Mouse (Mus musculus): Measurements from ENCODE around the gene Tmem63b. TPM values are rescaled to one million over a fixed set of nuclear protein-coding genes. Genes with fewer than 3 reads are reported as not detected.
A peak's percentile ranks its signal among the peaks of the same experiment; 100 is the strongest.

Tmem63b gene
- polyA plus RNA-seq, 1 experiment from 2014 or later: 145 TPM

GRCm38 (mm10) chr17:45666091-45666490, 20.6 kb downstream of the Tmem63b start:
- 76% methylated on average over 11 of the region's 11 CpGs for WGBS
- peaks cover 82% of the 10 kb centered on the region for H3K36me3 ChIP-seq

DNA sequence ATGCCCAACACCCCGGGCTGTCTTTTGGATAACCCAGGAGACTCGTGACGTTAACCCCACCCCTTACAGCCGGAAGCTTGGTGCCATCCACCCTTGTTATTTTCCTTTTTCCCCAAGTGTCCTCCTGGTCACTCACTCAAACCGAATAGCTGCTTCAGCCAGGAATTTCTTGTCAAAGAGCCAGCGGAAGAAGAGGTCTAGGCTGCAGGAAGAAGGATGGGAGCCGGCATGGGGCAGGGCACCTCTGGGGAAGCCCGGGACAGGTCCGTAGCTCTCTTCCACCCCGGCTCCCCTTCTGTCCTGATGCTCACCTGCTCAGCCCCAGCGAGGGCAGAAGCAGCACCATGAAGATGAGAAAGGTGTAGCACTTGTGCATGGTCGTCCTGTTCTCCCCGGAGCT, 22.1 kb downstream of the Tmem63b start:
- H3K4me2 ChIP-seq: no peak overlapping the region
- no peak overlapping the region for H3K4me3 ChIP-seq (replicated peaks)
- no peaks in the 10 kb centered on the region for H3K27me3 ChIP-seq (replicated peaks)
- no peaks in the 10 kb centered on the region for H3K9me3 ChIP-seq (replicated peaks)
- ATAC-seq (ENCODE audit: low FRiP score): no peak
- WGBS: 91% methylated on average over 13 of the region's 13 CpGs
- H3K27ac ChIP-seq (replicated peaks): no peak overlapping the region
- no peak overlapping the region for H3K9ac ChIP-seq (replicated peaks)
- peaks cover 75% of the 10 kb centered on the region for H3K36me3 ChIP-seq
- peaks cover 3% of the 10 kb centered on the region; the same call in 1 of the 2 replicates for H3K4me1 ChIP-seq

More at GRCm38 (mm10) chr17:45666091-45666490, 20.6 kb downstream of the Tmem63b start:
- H3K27me3 ChIP-seq (replicated peaks): no peaks in the 10 kb centered on the region
- no peak overlapping the region for H3K9ac ChIP-seq (replicated peaks)
- no peak for ATAC-seq (ENCODE audit: low FRiP score)
- peaks cover 3% of the 10 kb centered on the region; the same call in 1 of the 2 replicates for H3K4me1 ChIP-seq
- no peak overlapping the region for H3K27ac ChIP-seq (replicated peaks)
- no peak overlapping the region for H3K4me3 ChIP-seq (replicated peaks)
- no peak overlapping the region for H3K4me2 ChIP-seq
- no peaks in the 10 kb centered on the region for H3K9me3 ChIP-seq (replicated peaks)

GRCm38 (mm10) chr17:45663106-45663919, 23.4 kb downstream of the Tmem63b start:
- peak; percentile 55 for ATAC-seq (ENCODE audit: low FRiP score)
- H3K4me1 ChIP-seq: peaks cover 3% of the 10 kb centered on the region; the same call in 1 of the 2 replicates
- peaks cover 65% of the 10 kb centered on the region for H3K36me3 ChIP-seq
- H3K27me3 ChIP-seq (replicated peaks): no peaks in the 10 kb centered on the region
- no peak overlapping the region for H3K9ac ChIP-seq (replicated peaks)
- no peak overlapping the region for H3K27ac ChIP-seq (replicated peaks)
- H3K4me3 ChIP-seq (replicated peaks): no peak overlapping the region
- no peaks in the 10 kb centered on the region for H3K9me3 ChIP-seq (replicated peaks)
- peak overlapping the region; percentile 29; the same call in 1 of the 2 replicates for H3K4me2 ChIP-seq
- WGBS: 27% methylated on average over 27 of the region's 27 CpGs

DNA sequence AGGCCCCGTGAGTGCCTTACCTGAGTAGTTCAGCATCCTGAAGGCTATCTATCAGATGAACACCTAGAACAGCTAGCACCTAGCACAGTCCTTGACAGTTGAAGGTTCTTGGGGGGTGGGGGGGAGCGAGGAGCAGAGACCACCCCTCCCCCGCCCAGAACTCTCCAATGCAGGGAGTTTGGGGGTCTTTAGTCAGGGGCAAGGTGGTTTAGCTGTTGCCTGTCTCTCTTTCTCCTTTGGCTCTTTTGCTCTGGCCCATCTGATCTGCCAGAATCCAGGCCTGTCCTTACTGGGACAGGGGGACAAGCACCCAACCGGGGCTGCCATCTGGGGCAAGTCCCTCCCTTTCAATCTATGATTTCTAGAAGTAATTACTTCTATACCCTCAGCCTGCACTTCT, 27.5 kb downstream of the Tmem63b start, which contains the start of gene Capn11:
TSS of gene Capn11 (minus strand) at position 101 of the 400 bp plus-strand sequence.
- H3K27ac ChIP-seq (replicated peaks): no peak within 1 kb of the TSS
- no peak within 1 kb of the TSS for H3K4me2 ChIP-seq
- no peaks in the 10 kb centered on the region for H3K9me3 ChIP-seq (replicated peaks)
- H3K36me3 ChIP-seq: peaks cover 31% of the 10 kb centered on the region
- H3K4me3 ChIP-seq (replicated peaks): no peak within 1 kb of the TSS
- H3K9ac ChIP-seq (replicated peaks): no peak within 1 kb of the TSS
- H3K4me1 ChIP-seq: peaks cover 3% of the 10 kb centered on the region; the same call in 1 of the 2 replicates
- no peak for ATAC-seq (ENCODE audit: low FRiP score)
- WGBS: 92% methylated on average over 4 of the region's 4 CpGs
- H3K27me3 ChIP-seq (replicated peaks): no peaks in the 10 kb centered on the region

DNA sequence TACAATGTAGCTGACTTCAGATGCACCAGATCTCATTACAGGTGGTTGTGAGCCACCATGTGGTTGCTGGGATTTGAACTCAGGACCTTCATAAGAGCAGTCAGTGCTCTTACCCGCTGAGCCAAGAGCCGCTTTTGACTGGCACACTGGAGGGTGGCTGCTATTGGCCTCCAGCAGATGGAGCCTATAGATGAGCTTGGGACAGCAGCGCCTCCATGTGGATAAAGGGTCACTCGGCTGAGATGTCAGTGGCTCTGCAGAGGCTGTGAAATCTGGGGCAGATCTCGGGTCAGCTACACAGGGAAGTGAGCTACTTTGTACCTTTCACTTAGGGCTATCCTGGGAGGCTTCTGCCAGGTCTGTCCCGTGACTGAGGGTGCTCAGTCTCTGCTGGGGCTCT, 30.9 kb downstream of the Tmem63b start:
- H3K27me3 ChIP-seq (replicated peaks): no peaks in the 10 kb centered on the region
- no peak for ATAC-seq (ENCODE audit: low FRiP score)
- peaks cover under 1% of the 10 kb centered on the region; the same call in 1 of the 2 replicates for H3K36me3 ChIP-seq
- no peak overlapping the region for H3K27ac ChIP-seq (replicated peaks)
- H3K4me2 ChIP-seq: no peak overlapping the region
- no peak overlapping the region for H3K4me3 ChIP-seq (replicated peaks)
- H3K9ac ChIP-seq (replicated peaks): no peak overlapping the region
- no peaks in the 10 kb centered on the region for H3K4me1 ChIP-seq
- 37% methylated on average over 6 of the region's 6 CpGs for WGBS
- no peaks in the 10 kb centered on the region for H3K9me3 ChIP-seq (replicated peaks)

GRCm38 (mm10) chr17:45653233-45653632, 33.5 kb downstream of the Tmem63b start:
- H3K4me3 ChIP-seq (replicated peaks): no peak overlapping the region
- H3K27me3 ChIP-seq (replicated peaks): no peaks in the 10 kb centered on the region
- H3K9me3 ChIP-seq (replicated peaks): no peaks in the 10 kb centered on the region
- no peak overlapping the region for H3K27ac ChIP-seq (replicated peaks)
- 77% methylated on average over 7 of the region's 7 CpGs for WGBS
- ATAC-seq (ENCODE audit: low FRiP score): no peak
- H3K4me1 ChIP-seq: no peaks in the 10 kb centered on the region
- no peak overlapping the region for H3K9ac ChIP-seq (replicated peaks)
- H3K4me2 ChIP-seq: no peak overlapping the region
- H3K36me3 ChIP-seq: no peaks in the 10 kb centered on the region

GRCm38 (mm10) chr17:45644185-45644584, 42.5 kb downstream of the Tmem63b start:
- Histone ChIP-seq H3K4me3 (replicated peaks) (no peak overlapping the region), H3K27ac (replicated peaks) (no peak overlapping the region), H3K9me3 (replicated peaks) (no peaks in the 10 kb centered on the region), H3K27me3 (replicated peaks) (no peaks in the 10 kb centered on the region), H3K36me3 (no peaks in the 10 kb centered on the region), H3K4me2 (no peak overlapping the region), H3K9ac (replicated peaks) (no peak overlapping the region), H3K4me1 (0 out of 2 replicates have a peak, but pooled peaks cover 4% of the 10 kb centered on the region)
- 98% methylated on average over 4 of the region's 4 CpGs for WGBS
- no peak for ATAC-seq (ENCODE audit: low FRiP score)

- no peak overlapping the region for H3K4me2 ChIP-seq
- H3K27me3 ChIP-seq (replicated peaks): no peaks in the 10 kb centered on the region
- no peak for ATAC-seq (ENCODE audit: low FRiP score)
- H3K36me3 ChIP-seq: no peaks in the 10 kb centered on the region
- H3K9ac ChIP-seq (replicated peaks): no peak overlapping the region
- H3K4me1 ChIP-seq: 0 out of 2 replicates have a peak, but pooled peaks cover 4% of the 10 kb centered on the region
- no peaks in the 10 kb centered on the region for H3K9me3 ChIP-seq (replicated peaks)
- H3K4me3 ChIP-seq (replicated peaks): no peak overlapping the region
- H3K27ac ChIP-seq (replicated peaks): no peak overlapping the region
- 26% methylated on average over 12 of the region's 12 CpGs for WGBS
These were observed 44.0 kb downstream of the Tmem63b start for GRCm38 (mm10) chr17:45642701-45643100.

DNA sequence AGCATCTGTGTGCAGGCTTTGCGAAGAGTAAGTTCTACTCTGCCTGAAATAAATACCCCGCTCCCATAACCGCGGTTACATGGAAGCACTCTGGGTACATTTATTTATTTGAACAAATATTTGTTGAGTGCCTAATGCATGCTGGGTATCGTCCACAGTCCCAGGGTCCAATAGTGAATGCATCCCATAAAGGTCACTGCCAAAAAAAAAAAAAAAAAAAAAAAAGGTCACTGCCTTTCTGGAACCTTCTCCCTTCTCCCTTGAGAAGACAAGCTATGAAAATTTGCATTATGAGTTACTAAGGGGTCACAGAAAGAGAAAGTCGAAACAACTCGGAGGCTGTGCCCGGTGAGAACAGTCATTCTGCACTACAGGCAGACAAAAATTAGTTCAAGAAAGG, 44.7 kb downstream of the Tmem63b start:
- Histone ChIP-seq H3K27me3 (replicated peaks) (no peaks in the 10 kb centered on the region), H3K4me2 (no peak overlapping the region), H3K9me3 (replicated peaks) (no peaks in the 10 kb centered on the region), H3K27ac (replicated peaks) (no peak overlapping the region), H3K9ac (replicated peaks) (no peak overlapping the region), H3K36me3 (no peaks in the 10 kb centered on the region), H3K4me3 (replicated peaks) (no peak overlapping the region), H3K4me1 (0 out of 2 replicates have a peak, but pooled peaks cover 4% of the 10 kb centered on the region)
- ATAC-seq (ENCODE audit: low FRiP score): no peak
- WGBS: 91% methylated on average over 8 of the region's 8 CpGs

GRCm38 (mm10) chr17:45638596-45639295, 48.0 kb downstream of the Tmem63b start:
- ATAC-seq (ENCODE audit: low FRiP score): no peak
- H3K36me3 ChIP-seq: no peaks in the 10 kb centered on the region
- no peak overlapping the region for H3K4me2 ChIP-seq
- no peaks in the 10 kb centered on the region for H3K9me3 ChIP-seq (replicated peaks)
- 78% methylated on average over 16 of the region's 16 CpGs for whole genome bisulfite sequencing
- no peak overlapping the region for H3K4me3 ChIP-seq (replicated peaks)
- H3K4me1 ChIP-seq: 0 out of 2 replicates have a peak, but pooled peaks cover 4% of the 10 kb centered on the region
- H3K27me3 ChIP-seq (replicated peaks): no peaks in the 10 kb centered on the region
- no peak overlapping the region for H3K27ac ChIP-seq (replicated peaks)
- H3K9ac ChIP-seq (replicated peaks): no peak overlapping the region

DNA sequence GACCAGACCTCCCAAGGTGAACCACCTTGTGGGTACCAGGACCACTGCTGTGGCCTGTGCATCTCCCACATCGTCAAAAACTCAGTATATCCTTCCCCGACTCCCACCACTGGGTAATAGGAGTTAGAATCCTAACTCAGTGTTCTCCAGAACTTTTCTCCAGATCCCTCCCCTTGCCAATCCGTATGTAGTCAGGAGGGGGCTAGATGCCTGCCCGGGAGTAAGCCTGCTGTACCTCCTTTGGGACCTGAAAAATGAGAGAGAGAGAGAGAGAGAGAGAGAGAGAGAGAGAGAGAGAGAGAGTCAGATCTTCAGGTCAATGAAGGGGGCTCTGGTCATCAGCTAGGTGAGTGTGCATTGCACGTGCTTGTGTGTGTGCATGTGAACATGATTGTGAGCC, 52.7 kb downstream of the Tmem63b start:
- no peak for ATAC-seq (ENCODE audit: low FRiP score)
- 88% methylated on average over 5 of the region's 5 CpGs for WGBS

More for the DNA sequence above, 52.7 kb downstream of the Tmem63b start:
- H3K4me1 ChIP-seq: peaks cover 12% of the 10 kb centered on the region
- no peak overlapping the region for H3K4me2 ChIP-seq
- no peaks in the 10 kb centered on the region for H3K9me3 ChIP-seq (replicated peaks)
- no peaks in the 10 kb centered on the region; the same call in 1 of the 2 replicates for H3K27me3 ChIP-seq (replicated peaks)
- no peak overlapping the region for H3K4me3 ChIP-seq (replicated peaks)
- no peaks in the 10 kb centered on the region for H3K36me3 ChIP-seq
- H3K27ac ChIP-seq (replicated peaks): no peak overlapping the region
- no peak overlapping the region for H3K9ac ChIP-seq (replicated peaks)
